Mouse (Mus musculus) lung, adult 18-20 months (tissue): Measurements from ENCODE around the gene Smug1.

ENCODE experiments used
- DNase-seq, 2 experiments: peaks; one replicate each; pipeline ENCODE4 v3.0.0; 2022; ENCODE audit warnings: mixed read lengths in 2 of 2

Smug1 gene

DNA sequence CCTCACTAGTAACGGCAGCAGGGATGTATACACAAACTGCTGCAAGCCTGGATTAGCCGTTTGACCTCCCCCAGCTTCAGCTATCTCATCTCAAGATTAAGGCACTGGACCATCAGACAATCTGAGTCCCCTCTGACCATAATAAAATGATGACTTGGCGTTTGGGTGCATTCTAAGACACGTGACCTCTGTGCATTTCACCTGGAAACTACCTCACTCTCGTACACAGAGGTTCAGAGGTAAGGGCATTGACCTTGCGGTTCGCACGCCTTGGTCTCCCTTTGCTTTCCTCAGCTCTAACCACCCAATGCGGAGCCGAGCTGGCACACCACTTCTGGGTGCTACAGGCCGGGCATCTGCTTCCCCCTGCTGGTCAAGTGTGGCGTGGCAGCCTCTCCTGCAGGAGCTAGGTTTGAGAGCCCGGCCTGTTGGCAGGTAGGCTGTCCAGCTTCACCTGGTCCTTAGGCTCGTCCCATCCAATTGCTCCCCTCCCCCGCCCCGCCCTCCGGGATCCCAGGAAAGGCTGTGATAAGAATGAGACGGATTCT is 10.1 kb upstream of the Smug1 start:
- DNase-seq: peak; percentile 88 to 91

DNA sequence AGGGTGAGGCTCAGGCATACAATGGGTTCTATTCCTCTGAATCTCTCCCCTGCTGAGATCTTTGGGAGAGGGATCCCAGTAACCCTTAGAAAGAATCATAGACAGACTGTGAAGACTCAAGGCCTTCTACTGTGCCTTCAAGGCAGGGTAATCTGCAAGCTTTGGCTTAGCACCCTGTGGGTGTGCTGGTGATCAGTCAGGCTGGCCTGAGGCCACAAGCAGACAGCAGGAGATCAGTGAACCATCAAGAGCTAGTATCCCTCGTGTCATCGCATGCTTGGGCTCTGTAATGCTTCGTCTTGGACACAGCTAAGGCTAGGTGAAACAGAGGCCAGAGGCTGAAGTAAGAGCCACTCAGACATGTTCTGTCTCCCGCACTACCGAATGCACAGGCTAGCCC is 6.4 kb upstream of the Smug1 start:
- no peak for DNase-seq

DNA sequence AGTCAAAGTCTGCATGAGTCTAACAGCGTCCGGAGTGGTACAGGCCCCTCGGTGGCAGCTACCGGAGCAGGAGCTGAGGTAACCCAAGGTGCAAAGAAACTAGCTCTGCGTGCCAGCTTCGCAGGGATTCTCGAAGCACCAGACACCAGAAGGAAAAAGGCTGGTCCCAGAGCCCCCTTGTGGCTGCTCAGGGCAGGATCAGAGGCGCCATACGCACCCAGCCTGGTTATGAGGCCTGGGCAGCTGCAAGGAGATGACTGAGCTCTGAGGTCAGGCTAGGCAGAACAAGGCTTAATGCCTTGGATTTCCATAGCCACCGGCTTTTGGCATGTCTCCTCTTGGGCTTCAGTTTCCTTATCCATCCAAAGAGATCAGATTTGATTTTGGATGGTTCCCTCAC is 5.6 kb upstream of the Smug1 start:
- peak; percentile 46 for DNase-seq

DNA sequence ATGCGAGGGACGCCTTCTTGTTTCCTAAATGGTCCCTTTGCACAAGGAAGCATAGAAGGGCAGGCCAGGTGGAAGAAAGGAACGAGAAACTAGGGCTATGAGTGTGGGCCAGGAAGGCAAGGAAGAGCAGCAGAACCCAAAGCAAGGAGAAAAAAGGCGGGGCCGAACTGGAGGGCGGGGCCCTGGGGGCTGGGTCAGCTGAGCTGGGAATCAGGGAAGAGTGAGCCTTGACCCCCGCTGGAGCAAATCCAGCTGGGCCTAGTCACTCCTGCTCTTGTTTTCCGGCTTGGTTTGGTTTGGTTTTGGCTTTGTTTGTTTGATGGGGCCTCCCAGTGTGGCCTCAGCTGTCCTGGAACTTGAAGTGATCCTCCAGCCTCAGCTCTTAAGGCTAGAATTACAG is 4.4 kb upstream of the Smug1 start:
- peak in 1 of 2 experiments; percentile 40 for DNase-seq

DNA sequence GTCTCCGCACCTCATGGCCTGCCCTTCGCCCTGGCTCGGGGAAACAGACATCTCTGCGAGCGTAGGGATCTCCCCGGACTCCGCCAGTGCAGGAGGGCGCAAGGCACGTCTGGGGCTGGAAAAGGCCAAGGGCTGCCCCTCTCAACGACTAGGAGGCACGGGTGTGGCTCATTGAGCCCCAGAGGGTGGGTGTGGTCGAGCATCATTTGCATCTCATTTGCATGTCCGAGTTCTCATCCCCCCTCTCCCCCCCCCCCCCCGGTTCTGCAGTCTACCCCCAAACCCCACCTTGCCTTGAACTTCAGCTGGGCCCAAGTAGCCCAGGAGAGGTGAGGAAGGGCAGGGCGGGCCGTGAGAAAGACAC is 3.4 kb upstream of the Smug1 start:
- DNase-seq: no peak

DNA sequence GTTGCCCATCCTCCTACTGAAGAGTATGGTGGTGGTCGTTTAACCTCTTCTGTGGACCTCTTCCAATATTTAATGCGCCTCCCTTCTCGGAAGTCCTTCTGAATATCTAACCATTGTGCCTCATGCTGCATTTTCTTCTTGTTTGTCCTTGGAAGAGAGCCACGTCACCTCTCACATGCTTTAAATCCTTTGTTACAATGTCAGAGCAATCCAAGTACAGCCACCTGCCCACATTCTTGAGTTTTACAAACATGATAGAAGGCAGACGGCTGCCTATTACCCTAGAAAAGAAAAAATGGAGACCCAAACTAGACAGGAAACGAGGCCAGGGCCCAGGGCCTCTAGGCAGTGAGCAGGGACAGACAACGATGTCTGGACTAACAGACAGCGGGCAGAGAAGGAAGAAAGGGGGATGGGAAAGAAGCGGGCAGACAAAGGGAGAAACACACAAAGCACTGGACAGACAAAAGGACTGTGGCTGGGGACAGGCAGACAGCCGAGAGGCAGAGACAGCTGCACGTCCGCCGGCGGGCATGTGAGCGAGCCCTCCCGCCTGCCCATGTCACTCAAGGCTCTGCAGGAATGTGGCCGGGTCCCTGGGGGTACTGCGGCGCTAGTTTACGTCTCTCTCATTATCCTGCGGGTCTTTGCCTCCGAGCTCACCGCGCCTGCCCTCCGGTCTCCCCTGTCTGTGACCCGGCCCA is 2.9 kb upstream of the Smug1 start:
- no peak for DNase-seq

DNA sequence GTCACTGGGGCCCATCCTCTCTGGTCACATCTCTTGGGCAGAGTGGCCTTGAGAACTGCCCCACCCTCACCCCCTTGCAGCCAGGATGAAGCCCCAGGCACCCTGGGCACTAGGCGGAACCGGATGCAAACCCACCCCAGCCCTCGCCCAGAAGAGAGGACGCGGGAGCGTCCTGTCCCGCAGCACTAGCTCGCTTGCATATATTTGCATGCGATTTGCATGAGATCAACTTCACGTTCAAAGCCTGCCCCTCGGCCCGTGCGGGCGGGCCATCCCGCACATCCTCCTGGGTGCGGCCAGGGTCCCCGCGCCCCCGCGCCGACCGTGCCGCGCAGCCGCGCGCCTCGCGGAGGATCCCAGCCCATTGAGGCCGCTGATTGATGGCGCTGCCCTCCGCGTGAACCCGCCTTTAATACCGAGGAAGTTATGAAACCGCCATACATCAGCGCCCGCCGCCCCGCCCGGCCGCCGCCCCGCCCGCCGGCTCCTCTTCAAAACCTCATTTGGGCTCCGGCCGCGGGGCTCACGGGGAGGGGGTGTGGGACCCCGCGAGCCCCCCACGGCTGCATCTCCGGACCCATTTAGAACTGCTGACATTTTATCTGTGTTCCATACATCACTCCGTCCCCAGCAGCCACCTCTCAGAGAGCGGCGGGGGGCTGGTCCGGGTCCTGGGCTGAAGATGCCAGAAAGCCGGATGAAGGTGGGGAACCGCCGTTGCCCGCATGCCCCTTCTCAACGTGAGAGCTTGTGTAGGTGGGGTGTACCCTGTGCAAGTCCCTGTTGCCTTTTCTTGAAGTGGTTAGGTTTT is 2.1 kb upstream of the Smug1 start:
- peak; percentile 54 to 55 for DNase-seq

DNA sequence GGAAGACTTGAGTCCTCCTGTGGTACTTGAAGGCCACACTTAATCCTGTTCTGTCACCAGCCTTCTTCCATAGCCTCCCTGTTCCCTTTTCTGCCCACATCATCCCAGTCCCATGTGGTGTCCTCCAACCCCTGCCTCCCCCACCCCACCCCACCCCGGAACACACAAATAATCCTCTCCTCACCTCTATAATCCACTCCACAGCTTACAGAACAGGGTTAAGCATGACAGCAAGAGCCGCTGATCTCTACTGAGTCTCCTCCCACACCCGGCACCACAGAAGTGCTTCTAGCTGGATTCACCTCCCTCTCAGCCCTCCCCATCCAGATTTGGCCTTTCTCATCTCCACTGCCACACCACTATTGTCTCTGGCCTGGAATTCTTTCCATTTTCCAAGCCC is 894 bp upstream of the Smug1 start:
- no peak for DNase-seq

DNA sequence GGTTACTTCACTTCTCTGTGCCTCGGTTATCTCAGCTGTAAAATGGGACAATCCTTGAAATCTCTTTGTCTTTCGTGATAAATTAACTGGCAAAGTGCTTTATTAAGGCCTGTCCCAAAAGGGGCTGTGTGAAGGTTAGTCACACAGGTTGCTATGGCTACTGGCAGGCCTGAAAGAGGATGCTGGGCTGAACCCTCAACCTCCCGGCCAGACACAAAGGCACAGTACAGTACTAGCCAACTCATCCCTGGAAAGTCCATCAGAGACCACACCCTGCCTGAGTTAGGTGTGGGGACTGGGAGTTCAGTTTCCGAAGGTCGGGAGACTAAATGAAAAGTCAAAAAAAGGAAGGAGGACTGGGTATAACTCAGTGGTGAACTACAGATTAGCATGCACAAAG is 968 bp downstream of the Smug1 start:
- DNase-seq: no peak

DNA sequence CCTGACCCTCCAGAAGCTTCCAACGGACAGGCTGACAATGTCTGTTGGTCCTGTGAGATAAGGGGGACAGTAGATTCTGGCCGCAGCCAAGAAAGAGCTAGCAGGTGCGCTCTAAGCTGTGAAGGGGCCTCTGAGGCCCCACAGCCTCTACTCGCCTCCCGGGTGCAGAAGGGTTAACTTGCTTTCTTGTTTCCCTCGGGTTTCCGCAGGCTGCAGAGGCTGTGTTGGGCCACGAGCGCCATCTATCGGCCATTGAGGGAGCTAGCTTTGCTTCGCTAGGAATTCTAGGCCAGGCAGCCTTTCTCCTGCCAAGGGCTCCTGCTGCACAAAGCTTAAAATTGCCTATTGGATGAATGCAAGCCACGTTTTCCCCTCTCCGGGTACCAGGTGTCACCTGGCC is 1.5 kb downstream of the Smug1 start:
- DNase-seq: peak; percentile 80 to 84

DNA sequence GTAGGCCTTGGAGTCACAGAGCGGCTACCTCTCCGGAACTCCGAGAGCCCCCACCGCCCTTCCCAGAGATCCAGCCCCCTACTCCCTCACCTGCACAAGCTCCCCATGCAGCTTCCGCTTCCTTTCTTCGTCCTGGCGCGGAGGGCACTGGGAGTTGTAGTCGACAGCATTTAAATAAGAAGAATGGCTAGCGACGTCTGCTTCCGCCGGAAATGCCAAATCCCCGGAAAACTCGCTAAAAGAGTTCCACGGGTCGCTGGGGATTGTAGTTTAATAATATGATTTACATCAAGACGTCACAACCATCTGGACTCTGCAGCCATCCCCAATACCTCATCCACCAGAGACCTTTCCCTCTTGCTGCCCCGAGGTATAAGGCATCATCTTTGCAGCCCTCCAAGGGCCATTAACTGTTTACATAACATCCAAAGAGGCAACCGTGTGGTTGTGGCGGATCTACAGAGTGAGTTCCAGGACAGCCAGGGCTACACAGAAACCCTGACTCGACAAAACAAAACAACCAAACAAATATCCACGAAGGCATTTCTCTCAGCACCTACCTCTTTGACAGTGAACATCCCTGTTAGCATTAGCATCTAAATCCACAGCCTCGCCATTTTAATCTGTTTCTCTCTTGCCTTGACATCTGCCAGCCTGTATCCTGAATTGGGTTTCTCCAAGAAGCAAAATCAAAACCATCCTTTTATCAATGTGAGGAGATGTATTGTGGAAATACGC is 3.5 kb downstream of the Smug1 start:
- DNase-seq: peak; percentile 91 to 95

DNA sequence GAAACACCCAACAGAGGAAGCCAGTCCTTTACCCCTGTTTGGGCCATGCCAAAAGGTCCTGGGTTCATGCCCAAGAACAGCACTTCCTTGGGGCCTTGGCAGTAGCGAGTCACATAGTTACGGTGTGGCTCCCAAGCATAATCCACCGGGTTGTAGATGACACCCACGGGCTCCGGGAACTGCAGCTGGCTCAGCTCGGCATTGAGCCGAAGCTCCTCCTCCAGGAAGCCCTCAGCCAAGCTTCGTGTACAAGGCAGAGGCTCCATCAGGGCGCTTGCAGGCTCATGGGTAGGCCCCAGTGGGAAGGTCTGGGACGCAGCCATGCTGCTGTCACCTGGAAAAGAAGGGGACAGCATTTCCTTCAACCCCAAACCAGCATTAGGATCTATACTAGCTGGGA is 9.3 kb downstream of the Smug1 start:
- no peak for DNase-seq

DNA sequence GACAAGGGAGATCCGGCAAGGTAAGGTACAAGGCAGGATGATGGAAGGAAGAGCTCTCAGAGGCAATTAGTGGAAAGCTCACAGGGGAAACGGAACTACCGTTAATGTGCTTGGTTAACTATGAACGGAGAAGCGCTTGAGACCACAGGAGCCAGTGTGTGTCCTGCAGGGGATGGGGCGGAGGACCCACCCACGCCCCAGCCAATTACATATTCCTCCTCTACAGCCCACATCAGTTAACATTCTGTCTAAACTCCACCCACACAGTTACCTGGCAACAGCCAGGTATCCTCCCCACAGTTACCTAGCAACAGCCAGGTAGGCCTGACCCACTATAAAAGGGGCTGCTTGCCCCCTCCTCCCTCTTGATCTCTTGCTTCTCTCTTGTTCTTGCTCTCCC is 10.0 kb downstream of the Smug1 start:
- no peak for DNase-seq

DNA sequence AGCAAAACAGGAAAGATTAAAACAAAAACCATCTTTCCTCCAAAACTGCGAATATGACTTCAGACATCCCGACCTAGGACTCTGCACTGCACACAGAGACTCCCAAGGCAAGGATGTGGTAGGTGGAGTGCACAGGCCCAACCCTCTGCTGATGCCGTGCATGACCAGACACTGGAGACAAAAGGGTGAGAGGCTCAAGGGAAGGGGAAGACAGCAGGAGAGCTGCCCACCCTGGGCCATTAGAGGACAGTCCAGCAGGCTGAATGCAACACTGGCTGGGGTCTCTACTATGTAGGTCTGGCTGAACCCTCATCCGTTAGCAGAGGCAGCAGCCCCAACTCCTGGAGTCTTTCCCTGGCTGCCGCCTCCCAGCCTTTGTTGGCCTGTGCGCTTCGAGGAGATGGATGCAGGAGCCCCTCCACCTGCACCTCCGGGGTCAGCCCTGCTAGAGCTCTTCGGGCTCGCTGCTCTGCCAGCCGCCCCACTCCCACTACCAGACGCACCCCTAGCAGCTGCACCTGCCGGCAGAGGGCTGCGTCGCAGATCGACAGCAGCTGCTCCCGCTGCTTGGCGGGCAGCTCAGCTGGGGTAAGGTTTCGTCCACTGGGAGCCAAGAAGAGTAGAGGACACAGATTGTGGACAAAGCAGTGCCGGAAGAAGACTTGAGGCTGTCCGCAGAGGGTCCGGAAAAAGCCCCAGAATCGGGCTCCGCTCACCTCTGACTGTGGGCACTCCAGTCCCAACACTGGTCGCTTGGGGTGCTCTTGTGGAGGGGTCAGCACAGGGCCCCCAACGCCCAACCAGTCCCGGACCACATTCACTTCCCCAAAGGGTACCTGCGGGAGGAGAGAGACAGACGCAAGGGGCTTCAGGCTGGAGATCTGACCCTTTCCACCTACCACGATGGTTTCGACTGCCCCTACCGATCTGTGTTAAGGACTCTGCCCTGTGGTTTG is 11.2 kb downstream of the Smug1 start:
- DNase-seq: no peak

DNA sequence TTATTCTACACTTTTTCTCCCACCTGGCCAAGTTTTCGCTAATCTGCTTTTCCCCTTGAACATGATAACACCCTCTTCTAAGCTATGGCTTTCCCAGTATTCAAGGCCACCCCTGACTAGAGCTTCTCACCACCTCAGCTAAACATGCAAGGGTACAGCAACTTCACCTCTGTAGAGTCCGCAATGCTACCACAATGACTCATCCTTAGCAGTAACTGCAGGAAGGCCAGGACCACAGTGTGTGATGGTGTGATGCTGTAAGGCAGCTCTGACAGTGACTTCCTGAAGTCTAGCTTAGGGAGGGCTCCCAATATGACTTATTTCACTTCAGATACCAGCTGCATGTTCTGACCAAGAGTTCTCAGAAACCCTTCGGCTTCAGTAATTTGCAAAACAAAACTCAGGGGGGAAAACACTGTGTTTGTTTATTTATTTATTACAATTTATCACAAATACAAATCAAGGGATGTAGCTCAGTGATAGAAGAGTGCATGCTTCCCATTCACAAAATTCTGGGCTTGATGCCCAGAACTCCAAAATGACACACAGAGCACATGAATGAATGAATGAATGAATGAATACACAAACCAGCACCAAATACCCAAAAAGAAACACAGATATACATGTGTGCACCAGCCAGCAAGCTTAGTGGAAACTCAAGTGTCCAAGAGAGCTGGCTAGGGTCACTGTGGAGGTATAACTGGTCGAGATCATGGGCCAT is 13.8 kb downstream of the Smug1 start:
- DNase-seq: no peak

DNA sequence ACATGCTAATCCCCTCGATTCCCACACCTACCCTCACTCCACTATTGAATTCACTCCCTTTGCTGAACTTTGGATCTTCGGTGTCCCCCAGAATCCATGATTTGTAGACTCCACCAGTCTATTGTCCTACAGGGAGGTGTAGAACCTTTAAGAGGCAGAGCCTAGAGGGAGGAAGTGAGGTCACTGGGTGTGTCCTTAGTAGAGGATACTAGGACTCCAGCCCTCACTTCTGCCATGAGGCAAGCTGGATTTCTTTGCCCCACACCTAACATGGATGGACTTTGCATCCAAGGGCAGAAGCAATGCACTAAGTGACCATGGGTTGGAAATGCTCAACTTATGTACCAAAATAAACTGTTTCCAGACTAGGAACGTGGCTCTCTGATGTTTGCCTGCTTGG is 14.5 kb downstream of the Smug1 start:
- DNase-seq: no peak

DNA sequence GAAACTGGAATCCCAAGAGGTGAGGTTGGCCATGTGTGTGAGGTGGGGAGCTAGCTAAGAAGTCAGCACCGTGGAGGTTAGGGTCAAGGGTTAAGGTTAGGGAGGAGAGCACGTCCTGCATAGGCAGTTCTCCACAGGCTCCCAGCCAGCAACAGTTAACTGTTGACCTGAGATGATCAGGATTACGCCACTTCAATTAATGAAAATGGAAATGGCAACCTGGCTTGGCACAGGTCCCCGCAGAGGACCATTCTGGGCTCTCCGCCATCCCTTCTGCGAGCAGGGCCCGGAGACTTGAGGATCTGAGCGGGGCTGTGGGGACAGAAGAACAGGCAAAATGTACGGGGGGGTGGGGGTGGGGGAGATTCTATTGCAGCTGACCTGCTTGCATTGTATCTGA is 19.1 kb downstream of the Smug1 start:
- no peak for DNase-seq

DNA sequence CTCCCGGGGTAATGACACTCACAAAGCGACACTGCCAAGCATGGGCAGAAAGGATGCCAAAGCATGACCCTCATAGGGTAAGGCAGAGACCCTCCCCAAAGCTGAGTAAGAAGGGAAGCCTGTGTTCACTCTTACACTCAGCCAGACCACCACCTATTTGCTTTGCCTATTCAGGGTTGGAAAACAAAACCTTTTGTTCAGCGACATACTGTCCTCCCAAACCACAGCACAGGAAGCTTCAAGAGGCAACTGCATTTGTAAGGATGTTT is 19.5 kb downstream of the Smug1 start:
- no peak for DNase-seq

DNA sequence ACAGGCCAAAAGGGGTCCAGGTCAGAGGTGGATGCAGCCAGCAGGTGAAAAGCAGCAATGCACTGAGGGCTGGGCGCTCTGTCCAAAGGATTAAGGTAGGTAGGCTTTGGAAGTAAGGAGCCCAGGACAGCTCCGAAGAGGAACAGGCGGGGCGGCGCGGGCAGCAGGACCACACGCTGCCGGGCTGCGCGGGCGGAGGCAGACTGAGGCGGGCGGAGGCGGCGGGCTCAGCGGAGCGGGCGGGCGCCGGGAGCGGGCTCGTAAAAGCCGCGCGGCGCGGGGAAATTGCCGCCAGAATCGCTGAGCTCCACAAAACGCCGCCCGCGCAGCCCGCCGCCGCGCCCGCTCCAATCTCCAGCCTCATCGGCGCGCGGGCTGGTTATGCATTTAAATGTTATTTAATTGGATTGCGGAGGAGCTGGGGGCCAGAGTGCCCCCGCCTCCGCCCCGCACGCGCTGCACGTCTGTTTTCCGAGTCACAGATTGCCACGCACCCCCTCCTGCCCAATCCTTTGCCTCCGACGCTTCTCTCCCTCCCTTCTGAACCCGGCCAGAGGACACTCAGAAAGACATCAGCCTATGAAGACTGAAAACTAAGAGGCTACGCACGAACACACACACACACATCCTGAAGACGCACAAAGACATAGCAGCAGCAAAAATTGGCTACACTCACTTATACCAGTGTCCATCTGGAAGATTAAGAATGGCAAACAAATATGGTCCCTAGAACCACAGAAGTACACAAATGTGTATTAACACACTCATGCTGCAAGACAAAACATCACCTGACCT is 20.1 kb downstream of the Smug1 start:
- DNase-seq: no peak

DNA sequence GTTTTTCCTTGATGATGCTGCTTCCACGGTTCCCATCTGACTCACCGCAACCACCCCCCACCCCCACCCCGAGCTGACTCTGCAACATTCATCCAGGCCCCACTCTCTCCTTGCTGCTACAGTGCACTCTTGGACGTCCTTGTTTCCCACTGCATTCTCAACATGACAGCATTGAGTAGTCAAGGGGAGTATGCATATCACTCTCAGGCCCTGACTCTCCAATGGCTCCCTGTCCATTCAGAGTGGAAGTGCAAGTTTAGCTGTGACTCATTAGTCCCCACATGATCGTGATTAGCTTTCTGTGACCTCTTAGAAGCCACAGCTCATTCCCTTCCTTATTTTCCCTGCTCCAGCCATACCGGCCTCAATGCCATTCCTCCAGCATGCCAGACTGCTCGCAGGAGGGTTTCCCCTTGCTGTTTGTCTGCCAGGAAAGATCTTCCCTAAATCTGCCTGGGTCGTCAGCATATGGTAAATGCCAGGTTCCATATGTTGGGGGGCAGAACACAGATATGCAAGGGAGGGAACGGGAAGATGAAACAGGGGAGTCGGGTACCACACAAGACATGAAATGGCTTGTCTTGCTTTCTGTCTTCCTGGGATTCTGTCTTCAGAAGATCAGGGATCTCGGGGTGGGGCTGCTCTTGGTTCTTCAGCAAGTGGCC is 21.1 kb downstream of the Smug1 start:
- no peak for DNase-seq

DNA sequence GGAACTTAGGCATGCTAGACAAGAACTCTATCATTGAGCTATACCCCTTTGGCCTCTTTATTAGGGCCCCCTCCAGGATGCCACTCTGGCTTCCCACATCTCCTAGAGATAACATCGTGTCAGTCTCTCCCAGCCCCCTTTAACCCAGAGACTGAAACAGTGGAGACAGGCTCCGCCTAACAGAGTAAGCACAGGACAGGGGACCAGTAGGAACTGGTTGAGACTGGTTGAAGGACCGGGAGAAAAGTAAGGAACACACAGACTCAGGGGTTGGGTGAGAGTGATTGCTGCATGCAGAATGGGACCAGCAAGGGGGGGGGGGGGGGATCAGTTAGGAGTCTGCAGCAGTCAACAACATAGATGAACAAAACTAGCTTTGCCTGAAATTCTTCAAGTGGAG is 22.7 kb downstream of the Smug1 start:
- DNase-seq: no peak
